Mouse (Mus musculus) CD4-positive helper T cell, adult 2 months (primary cell): ENCODE results near the gene Olfr1417.

Source experiments
- DNase-seq: peaks from one replicate; pipeline ENCODE4 v3.0.0-alpha.2; 2012; ENCODE audit warnings: low read depth, missing footprints, low spot score

The Olfr1417 gene

GRCm38 (mm10) chr19:11810856-11811255 is 28.2 kb downstream of the Olfr1417 start:
- no peak for DNase-seq

GRCm38 (mm10) chr19:11810003-11810758 is 28.8 kb downstream of the Olfr1417 start:
- no peak for DNase-seq

- no peak for DNase-seq
These were observed 30.6 kb downstream of the Olfr1417 start for GRCm38 (mm10) chr19:11808452-11808851.

GRCm38 (mm10) chr19:11807822-11808221 is 31.2 kb downstream of the Olfr1417 start:
- DNase-seq, result no peak

- DNase-seq, result peak; percentile 52
These were observed 31.8 kb downstream of the Olfr1417 start for GRCm38 (mm10) chr19:11807251-11807650.

GRCm38 (mm10) chr19:11804423-11804822 is 34.6 kb downstream of the Olfr1417 start:
- DNase-seq, result no peak

- DNase-seq, result peak; percentile 24
These were observed 38.3 kb downstream of the Olfr1417 start for GRCm38 (mm10) chr19:11800531-11801315.

GRCm38 (mm10) chr19:11794447-11794846 is 44.6 kb downstream of the Olfr1417 start:
- no peak for DNase-seq

- DNase-seq, result no peak
These were observed 45.2 kb downstream of the Olfr1417 start for GRCm38 (mm10) chr19:11793741-11794359.

GRCm38 (mm10) chr19:11791825-11792224 is 47.2 kb downstream of the Olfr1417 start:
- DNase-seq, result no peak

- DNase-seq, result no peak
These were observed 50.1 kb downstream of the Olfr1417 start for GRCm38 (mm10) chr19:11788876-11789275.

- no peak for DNase-seq
These were observed 51.2 kb downstream of the Olfr1417 start for GRCm38 (mm10) chr19:11787826-11788225.

GRCm38 (mm10) chr19:11785409-11786154 is 53.4 kb downstream of the Olfr1417 start:
- no peak for DNase-seq

GRCm38 (mm10) chr19:11777191-11777865 is 61.7 kb downstream of the Olfr1417 start:
- DNase-seq, result peak; percentile 59
